Mouse (Mus musculus): ENCODE results near the gene Draxin. TPM values are rescaled to one million over a fixed set of nuclear protein-coding genes. Genes with fewer than 3 reads are reported as not detected.
"Not testable (repeated sequence)": the region's sequence is repeated elsewhere in the genome, so short reads cannot be mapped to it uniquely, and the experiment has no call there.

The Draxin gene
- not detected in 2 replicates for total RNA-seq (2017)

DNA sequence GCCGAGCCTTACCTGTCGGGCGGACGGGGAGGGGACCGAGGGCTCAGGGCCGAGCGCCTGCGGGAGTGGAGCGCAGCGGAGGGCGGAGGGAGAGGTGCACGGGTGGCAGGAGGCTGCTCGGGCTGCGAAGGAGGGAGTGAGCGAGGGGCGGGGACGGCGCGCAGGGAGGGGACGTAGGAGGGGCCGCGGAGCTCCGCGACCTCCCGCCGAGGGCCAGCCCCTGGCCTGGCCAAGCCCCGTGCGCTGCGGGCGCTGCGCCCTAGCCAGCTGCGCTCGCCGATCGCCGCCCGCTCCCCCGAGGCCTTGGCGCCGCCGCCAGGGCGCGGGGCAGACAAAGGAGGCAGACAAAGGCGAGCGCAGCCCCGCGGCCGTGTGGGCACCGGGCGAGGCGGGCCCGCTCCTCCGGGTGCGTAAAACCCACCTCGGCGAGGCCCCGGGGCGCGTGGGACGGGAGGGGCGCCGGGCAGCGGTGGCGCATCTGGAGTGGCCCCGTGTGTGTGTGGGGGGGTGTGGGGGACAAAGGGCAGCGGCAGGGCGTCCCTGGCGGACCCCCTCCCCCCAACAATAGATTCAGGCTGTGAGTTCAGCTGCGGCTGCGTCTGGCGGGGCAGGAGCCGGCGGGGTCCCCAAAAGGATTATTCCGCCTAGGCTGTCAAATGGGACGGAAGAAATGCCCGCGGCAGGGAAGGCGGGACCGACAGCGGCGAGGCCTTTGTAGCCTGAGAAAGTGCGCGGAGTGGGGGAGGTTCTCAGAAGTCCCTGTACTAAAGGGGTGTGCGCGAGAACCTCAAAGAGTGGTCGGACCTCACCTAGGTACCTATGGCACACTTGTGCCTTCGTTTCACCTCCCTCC is at the start of gene Draxin:
Draxin (minus strand) TSS at position 138 of the 853 bp plus-strand sequence.
- peak; percentile 37 to 57 for ATAC-seq (replicated peaks in 1 of 2; ENCODE audit: insufficient read depth in 1 of 2, low FRiP score in 2 of 2, low TSS enrichment in 1 of 2, low read depth in 1 of 2, poor library complexity in 2 of 2, severe bottlenecking in 2 of 2)

DNA sequence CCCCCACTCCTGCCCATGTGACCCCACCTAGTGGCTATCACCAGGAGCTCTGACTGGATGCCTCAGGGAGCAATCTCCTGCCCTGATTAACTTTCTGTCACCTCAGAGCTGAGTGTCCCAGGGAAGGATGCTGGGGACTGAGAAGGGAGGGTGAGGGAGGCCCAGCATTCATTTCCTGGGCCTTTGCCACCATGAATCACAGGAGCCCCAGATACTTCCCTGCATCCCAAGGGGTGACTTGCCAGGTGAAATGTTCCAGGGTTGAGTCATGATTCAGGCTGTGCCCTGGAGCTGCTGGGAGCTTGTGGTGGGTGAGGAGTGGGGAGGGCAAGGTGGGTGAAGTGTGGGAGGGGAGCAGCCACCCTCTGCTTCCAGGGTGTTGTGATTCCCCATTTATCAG is 47.2 kb upstream of the Draxin start:
- no peak for ATAC-seq (replicated peaks in 1 of 2; ENCODE audit: insufficient read depth in 1 of 2, low FRiP score in 2 of 2, low TSS enrichment in 1 of 2, low read depth in 1 of 2, poor library complexity in 2 of 2, severe bottlenecking in 2 of 2)

DNA sequence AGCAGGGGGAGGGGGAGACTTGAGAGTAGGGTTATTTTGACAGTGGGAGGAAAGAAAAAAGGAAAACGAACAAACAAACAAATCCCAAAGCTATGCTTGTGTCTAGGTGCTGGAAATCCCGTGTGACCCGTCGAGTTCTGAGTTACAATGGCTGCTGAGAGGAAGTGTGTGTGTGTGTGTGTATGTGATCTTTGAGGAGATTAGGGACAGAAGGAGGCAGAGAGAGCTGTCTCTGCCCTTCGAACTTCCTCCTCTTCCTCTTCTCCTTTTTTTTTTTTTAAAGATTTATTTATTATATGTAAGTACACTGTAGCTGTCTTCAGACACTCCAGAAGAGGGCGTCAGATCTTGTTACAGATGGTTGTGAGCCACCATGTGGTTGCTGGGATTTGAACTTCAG is 46.1 kb upstream of the Draxin start:
- ATAC-seq (replicated peaks in 1 of 2; ENCODE audit: insufficient read depth in 1 of 2, low FRiP score in 2 of 2, low TSS enrichment in 1 of 2, low read depth in 1 of 2, poor library complexity in 2 of 2, severe bottlenecking in 2 of 2) = not testable (repeated sequence)

DNA sequence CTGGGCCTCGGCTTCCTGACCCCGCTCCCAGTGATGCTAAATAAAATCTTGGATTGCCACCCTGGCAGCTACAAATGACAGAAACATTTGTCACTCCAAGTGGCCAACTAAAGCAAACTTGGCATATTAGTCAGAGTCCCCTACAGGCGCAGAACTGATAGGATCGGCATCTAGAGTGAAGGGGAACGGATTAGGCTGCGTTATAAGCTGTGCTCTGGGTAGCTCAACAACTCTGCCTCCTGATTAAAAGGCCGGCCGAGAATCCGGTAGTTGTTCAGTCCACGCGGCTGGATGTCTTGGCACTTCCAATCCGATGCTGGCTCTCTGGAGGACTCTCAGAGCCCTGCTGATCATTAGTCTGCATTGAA is 44.0 kb upstream of the Draxin start:
- ATAC-seq (replicated peaks in 1 of 2; ENCODE audit: insufficient read depth in 1 of 2, low FRiP score in 2 of 2, low TSS enrichment in 1 of 2, low read depth in 1 of 2, poor library complexity in 2 of 2, severe bottlenecking in 2 of 2) = no peak

DNA sequence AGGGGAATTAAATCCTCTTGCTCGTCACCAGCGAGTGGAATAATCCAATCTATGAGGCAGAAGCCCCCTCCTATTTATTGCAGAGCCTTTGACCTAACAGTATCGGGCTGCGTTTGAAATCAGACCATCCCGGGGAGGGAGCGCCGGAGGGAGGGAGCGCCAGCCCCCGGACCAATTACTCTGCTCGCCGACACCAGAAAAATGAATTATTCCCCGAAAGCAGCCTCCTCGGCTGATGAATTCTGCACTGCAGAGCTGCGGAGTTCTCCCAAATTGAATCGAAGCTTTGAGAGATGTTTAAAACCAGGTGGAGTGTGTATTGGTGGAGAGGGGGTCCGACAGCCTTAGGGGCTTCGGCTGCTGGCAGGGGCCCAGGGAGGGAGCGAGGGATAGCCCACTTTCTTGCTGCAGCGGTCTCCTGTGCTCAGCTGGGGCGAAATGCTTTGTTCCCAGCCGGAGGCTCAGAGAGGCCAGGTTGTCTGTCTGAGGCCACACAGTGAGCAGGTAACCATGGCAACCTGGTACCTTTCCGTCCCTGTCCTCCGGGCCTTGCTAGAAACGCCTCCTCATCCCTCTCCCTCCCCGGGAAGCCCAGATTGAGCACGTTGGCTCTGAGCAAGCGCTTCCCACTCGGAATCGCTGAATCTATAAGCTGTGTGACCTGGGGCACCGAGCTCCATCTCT is 43.5 kb upstream of the Draxin start:
- no peak for ATAC-seq (replicated peaks in 1 of 2; ENCODE audit: insufficient read depth in 1 of 2, low FRiP score in 2 of 2, low TSS enrichment in 1 of 2, low read depth in 1 of 2, poor library complexity in 2 of 2, severe bottlenecking in 2 of 2)

DNA sequence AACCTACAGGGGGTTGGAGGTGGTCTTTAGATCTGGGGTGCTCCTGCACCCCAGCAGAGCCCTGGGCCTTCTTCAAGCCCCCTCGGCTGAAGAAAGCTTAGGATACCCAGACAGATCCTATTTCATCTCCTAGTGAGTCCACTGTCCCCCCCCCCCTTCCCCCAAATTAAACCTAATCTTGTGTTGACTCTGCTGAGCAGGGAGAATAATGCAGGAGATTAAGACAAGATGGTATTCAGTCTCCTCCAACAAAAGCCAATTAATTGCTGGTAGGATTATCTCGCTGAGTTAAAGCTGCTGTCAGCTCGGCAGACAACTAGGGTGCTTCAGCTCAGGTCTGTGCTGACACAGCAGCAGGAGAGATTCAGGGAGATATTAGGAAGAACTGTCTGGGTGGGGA is 40.8 kb upstream of the Draxin start:
- ATAC-seq (replicated peaks in 1 of 2; ENCODE audit: insufficient read depth in 1 of 2, low FRiP score in 2 of 2, low TSS enrichment in 1 of 2, low read depth in 1 of 2, poor library complexity in 2 of 2, severe bottlenecking in 2 of 2) = no peak

DNA sequence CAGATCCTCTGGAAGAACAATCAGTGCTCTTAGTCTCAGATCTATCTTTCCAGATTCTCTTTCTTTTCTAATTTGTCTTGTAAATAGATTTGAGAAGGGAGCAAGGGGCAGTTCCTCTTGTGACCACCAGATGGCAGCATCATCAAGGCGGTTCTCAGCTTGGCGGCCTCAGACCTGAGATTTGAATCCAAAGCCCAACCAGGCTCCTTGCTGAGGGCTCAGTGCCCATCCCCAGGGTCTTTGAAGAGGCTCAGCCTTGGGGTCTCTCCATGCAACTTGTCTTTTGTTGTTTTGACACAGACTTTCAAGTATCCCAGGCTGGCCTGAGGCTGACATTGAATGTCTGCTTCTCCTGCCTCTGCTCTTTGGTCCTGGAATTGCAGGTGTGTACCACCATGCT is 40.3 kb upstream of the Draxin start:
- ATAC-seq (replicated peaks in 1 of 2; ENCODE audit: insufficient read depth in 1 of 2, low FRiP score in 2 of 2, low TSS enrichment in 1 of 2, low read depth in 1 of 2, poor library complexity in 2 of 2, severe bottlenecking in 2 of 2) = no peak

DNA sequence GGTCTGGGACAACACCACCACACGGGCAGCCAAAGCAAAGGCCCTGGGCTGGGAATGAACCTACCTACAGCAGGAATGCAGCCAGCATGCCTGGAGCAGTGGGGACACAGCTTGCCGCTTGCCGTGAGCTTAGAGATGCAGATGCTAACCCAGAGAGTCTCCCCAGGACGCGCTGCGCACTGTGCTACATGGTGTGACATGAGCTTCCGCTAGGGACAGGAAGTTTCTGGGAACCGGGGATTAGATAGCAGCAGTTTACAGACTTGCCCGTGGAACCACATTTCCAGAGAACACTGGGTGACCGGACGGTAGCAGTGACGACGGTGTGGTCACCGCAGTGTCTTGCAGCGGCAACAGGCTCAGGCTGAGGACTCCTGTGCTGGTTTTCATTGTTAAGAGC is 39.1 kb upstream of the Draxin start:
- ATAC-seq (replicated peaks in 1 of 2; ENCODE audit: insufficient read depth in 1 of 2, low FRiP score in 2 of 2, low TSS enrichment in 1 of 2, low read depth in 1 of 2, poor library complexity in 2 of 2, severe bottlenecking in 2 of 2) = peak; percentile 12 to 28; a peak in 2 of 4 replicates

DNA sequence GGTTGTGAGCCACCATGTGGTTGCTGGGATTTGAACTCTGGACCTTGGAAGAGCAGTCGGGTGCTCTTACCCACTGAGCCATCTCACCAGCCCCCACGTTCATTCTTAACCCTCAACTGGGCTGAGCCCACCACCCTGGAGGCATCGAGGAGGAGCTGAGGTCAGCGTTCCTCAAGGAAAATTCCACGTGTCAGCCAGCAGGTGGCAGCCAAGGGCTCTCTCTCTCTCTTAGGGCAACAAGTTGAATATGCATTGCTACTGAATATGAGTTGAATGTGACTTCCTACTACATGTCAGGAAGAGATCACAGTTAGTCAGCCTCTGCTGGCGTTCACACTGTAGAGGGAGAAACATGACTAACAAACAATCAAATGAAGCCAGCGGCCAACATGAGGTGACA is 37.8 kb upstream of the Draxin start:
- ATAC-seq (replicated peaks in 1 of 2; ENCODE audit: insufficient read depth in 1 of 2, low FRiP score in 2 of 2, low TSS enrichment in 1 of 2, low read depth in 1 of 2, poor library complexity in 2 of 2, severe bottlenecking in 2 of 2) = peak; percentile 28 to 33

DNA sequence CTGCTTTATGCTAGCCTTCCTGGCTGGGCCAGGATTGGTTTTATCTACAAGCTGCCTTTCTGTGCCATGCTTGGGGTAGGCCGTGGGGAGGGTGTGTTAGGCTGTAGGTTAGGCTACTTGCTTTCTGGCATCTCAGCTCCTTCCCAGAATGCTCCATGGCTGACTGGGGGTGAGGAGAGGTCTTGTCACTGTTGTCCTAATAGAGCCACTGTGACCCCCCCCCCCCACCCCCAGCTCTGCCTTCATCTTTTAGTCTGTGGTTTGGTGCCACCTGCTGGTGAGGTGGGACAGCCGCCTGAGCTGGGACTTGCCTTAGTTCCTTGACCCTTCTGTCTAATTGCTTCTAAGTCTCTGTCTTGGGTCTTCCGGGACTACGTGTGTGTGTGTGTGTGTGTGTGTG is 36.5 kb upstream of the Draxin start:
- ATAC-seq (replicated peaks in 1 of 2; ENCODE audit: insufficient read depth in 1 of 2, low FRiP score in 2 of 2, low TSS enrichment in 1 of 2, low read depth in 1 of 2, poor library complexity in 2 of 2, severe bottlenecking in 2 of 2) = no peak

DNA sequence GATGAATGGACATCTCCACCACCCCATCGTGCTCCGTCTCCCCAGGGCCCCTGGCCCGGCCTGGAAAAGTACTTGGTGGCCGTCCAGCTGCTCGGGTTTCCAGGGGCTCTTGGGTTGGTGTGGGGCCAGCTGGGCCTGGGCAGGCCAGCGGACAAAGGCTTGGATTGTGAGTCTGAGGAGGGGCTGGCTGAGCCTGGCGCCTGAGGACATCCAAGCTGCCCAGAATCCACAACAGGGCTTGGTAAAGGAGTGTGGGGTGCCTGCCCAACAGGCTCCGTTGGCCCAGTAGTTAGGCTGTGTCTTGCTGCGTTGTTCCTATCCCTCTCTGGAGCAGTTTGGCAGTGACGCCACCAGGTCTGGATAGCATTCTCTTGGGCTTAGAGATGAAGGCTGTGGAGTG is 35.9 kb upstream of the Draxin start:
- no peak for ATAC-seq (replicated peaks in 1 of 2; ENCODE audit: insufficient read depth in 1 of 2, low FRiP score in 2 of 2, low TSS enrichment in 1 of 2, low read depth in 1 of 2, poor library complexity in 2 of 2, severe bottlenecking in 2 of 2)

DNA sequence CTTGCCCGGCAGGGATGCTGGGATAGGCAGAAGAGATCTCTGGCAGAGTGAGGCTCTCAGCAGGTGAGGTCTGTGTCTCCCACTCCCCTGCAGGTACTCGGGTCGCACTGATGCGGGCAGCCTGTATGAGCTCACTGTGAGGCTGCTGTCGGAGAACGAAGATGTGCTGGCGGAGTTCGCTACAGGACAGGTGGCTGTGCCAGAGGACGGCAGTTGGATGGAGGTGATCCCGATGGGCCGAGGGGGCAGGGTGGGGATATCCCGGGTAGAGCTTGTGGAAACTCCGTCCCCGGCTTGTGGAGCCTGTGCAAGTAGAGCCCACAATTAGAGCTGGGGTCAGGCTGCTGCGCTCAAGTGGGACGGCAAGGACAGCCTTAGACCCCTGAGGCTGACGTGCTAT is 35.1 kb upstream of the Draxin start:
- no peak for ATAC-seq (replicated peaks in 1 of 2; ENCODE audit: insufficient read depth in 1 of 2, low FRiP score in 2 of 2, low TSS enrichment in 1 of 2, low read depth in 1 of 2, poor library complexity in 2 of 2, severe bottlenecking in 2 of 2)

DNA sequence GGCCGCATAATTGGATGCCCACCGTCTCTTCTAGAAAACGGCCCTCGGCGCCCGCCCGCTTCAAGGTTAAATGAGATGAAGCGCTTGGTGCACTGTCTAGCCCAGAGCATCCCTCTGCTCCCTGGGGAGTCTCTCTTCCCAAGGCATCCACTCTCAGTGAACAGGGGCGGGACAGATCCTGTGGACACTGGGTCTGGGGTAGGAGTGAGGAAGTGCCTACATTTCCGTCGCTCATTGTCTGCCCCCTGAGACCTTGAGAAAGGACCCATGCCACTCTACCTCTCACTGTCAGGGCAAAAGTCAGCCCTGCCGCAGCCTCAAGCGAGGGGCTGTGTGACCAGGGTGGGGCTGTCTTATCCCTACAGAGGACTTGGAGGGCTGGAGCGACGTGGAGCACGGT is 34.0 kb upstream of the Draxin start:
- ATAC-seq (replicated peaks in 1 of 2; ENCODE audit: insufficient read depth in 1 of 2, low FRiP score in 2 of 2, low TSS enrichment in 1 of 2, low read depth in 1 of 2, poor library complexity in 2 of 2, severe bottlenecking in 2 of 2) = no peak

DNA sequence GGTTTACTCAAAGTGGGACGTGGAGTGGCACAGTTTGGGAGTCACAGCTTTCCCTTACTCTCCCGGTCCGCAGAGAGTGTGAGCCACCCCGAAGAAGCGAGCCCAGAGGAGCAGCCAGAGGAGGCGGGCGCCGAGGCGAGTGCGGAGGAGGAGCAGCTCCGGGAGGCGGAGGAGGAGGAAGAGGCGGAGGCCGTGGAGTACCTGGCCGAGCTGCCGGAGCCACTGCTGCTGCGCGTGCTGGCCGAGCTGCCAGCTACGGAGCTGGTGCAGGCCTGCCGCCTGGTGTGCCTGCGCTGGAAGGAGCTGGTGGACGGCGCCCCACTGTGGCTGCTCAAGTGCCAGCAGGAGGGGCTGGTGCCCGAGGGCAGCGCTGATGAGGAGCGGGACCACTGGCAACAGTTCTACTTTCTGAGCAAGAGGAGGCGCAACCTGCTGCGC is 33.5 kb upstream of the Draxin start:
- ATAC-seq (replicated peaks in 1 of 2; ENCODE audit: insufficient read depth in 1 of 2, low FRiP score in 2 of 2, low TSS enrichment in 1 of 2, low read depth in 1 of 2, poor library complexity in 2 of 2, severe bottlenecking in 2 of 2) = peak; percentile 59 to 72

DNA sequence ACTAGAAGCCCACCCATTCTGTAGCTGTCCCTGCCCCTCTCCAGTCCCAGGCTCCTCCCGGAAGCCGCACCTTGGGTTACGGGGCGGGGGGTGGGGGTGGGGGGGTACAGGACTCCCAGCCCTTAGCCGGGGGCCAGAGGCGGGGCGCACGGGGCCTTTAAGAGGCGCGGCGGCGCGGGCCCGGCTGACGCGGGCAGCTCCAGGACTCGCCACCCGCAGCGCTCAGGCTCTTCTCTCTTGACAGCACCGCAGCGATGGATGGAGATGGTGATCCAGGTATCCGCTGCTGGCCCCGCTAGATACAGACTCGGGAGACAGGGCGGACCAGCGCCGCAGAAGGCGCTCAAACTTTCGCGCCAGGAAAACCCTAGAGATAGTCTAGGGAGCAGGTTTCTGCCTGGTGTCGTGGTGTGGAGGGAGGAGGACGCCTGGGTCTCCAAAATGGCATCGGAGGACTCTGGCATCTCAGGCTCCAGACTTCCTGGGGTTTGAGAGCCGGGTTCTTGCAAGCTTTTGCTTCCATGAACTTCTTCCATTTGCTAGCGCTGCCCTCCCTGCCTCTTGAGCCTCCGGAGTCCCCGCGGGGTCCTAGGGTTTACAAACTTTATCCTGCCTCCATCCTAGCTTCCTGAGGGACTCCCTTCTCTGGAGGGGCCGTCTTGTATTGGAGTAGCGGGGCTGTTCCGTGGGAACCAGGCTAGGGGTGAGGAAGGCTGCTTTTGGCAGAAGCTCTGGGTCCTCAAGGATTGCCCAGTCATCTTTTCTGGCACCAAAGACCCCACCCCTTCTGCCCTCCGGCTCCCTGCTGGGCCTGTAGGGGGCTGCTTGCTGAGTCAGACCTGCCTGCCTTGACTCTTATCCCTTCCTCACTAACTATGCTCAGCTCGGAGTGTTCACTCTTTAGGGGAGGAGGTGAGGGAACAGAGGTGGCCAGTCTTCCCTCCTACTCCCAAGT is 30.2 kb upstream of the Draxin start, which contains the start of the genes Fbxo44 and Fbxo2:
Fbxo44 (minus strand) TSS at position 47 of the 955 bp plus-strand sequence.
Fbxo2 (plus strand) TSS at position 186 of the 955 bp plus-strand sequence.
- peak in 1 of 2 experiments; percentile 2; a peak in 1 of 4 replicates for ATAC-seq (replicated peaks in 1 of 2; ENCODE audit: insufficient read depth in 1 of 2, low FRiP score in 2 of 2, low TSS enrichment in 1 of 2, low read depth in 1 of 2, poor library complexity in 2 of 2, severe bottlenecking in 2 of 2)

DNA sequence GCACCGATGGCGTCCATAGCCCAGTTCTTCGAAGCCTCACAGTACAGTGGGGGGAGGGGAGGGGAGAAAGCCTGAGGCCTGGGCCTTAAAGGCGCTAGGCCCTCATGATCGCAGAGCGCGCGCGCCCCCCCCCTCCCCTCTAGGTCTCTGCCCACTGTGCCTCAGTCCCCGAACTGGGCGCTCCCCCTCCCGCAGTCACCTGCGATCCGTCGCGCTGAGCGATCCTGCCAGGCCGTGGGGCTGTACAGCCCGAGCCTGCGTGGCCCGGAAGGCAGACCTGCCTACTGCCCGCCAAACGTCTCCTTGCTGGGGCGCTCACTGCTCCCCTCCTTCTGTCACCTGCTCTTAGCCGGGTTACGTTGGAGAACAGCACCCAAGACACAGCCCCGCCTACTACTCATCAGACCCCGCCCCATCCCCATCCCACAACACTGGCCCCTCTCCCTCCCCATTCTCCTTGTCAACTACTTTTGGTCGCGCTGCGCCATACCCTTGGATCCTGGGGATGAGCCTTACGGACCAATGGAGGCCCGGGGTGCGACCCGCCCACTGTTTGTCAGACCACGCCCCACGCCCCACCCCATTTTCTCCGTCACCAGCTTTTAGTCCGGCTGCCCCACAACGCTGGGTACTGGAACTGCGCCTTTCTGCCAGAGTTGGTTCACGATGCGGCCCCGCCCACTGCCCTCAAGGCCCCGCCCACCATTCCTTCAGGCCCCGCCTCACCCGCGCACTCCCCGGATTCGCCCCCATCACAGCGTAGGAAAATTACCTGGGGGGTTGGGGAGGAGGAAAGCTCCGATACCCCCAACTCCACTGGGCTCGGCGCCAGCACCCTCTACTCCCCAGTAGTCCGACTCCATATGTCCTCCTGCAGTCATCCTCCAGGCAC is 29.3 kb upstream of the Draxin start:
- ATAC-seq (replicated peaks in 1 of 2; ENCODE audit: insufficient read depth in 1 of 2, low FRiP score in 2 of 2, low TSS enrichment in 1 of 2, low read depth in 1 of 2, poor library complexity in 2 of 2, severe bottlenecking in 2 of 2) = peak; percentile 77 to 80

All from hematopoietic stem cell, adult 5-6 weeks (primary cell).